Mouse (Mus musculus) MEL (cell line): Measurements from ENCODE around the gene Rundc1.

ENCODE experiments used
- CHD2 ChIP-seq: IDR thresholded peaks from 2 replicates; pipeline ENCODE4 v1.6.1; 2011; ENCODE audit warnings: low read length, improper control_type of control experiment
- CTCF ChIP-seq, 3 experiments: IDR thresholded peaks in 2 of 3; conservative IDR thresholded peaks in 1 of 3; 2 replicates each; pipeline ENCODE4 v1.5.1; 2011 to 2012; ENCODE audit warnings: low read length in 3 of 3, low read depth in 2 of 3, mild to moderate bottlenecking in 2 of 3, improper control_type of control experiment in 1 of 3, inconsistent platforms in 1 of 3, mixed read lengths in 1 of 3, moderate library complexity in 1 of 3; ENCODE audit not compliant: control insufficient read depth in 1 of 3, insufficient read depth in 1 of 3, poor library complexity in 1 of 3, severe bottlenecking in 1 of 3
- EP300 ChIP-seq, 2 experiments: IDR thresholded peaks; 2 replicates each; pipeline ENCODE4 v1.6.1; 2011; ENCODE audit warnings: improper control_type of control experiment in 2 of 2, low read length in 2 of 2, low read depth in 1 of 2, mild to moderate bottlenecking in 1 of 2
- GABPA ChIP-seq: IDR thresholded peaks from 2 replicates; pipeline ENCODE4 v1.6.1; 2012; ENCODE audit warnings: low read depth, mild to moderate bottlenecking, inconsistent platforms, low read length, improper control_type of control experiment, moderate library complexity
- HCFC1 ChIP-seq: IDR thresholded peaks from 2 replicates; pipeline ENCODE4 v1.6.1; 2012; ENCODE audit warnings: low read depth, mild to moderate bottlenecking, inconsistent platforms, low read length, improper control_type of control experiment, moderate library complexity
- POLR2A ChIP-seq, 2 experiments: IDR thresholded peaks; 2 replicates each; pipeline ENCODE4 v1.6.1; 2011 to 2012; ENCODE audit warnings: low read length in 2 of 2, mild to moderate bottlenecking in 2 of 2, control low read depth in 1 of 2, improper control_type of control experiment in 1 of 2, low read depth in 1 of 2, moderate library complexity in 1 of 2; ENCODE audit not compliant: control insufficient read depth in 1 of 2, insufficient read depth in 1 of 2, poor library complexity in 1 of 2
- POLR2AphosphoS2 ChIP-seq: IDR thresholded peaks from 2 replicates; pipeline ENCODE4 v1.6.1; 2011; ENCODE audit warnings: low read length, improper control_type of control experiment
- POLR2AphosphoS5 ChIP-seq: IDR thresholded peaks from 2 replicates; pipeline ENCODE4 v1.6.1; 2012; ENCODE audit warnings: low read depth, borderline replicate concordance, mild to moderate bottlenecking, inconsistent platforms, low read length, moderate library complexity, mixed read lengths
- SMC3 ChIP-seq: IDR thresholded peaks from 2 replicates; pipeline ENCODE4 v1.6.1; 2011; ENCODE audit warnings: low read depth, low read length, improper control_type of control experiment
- USF2 ChIP-seq, 2 experiments: IDR thresholded peaks; 2 replicates each; pipeline ENCODE4 v1.6.1; 2011 to 2012; ENCODE audit warnings: improper control_type of control experiment in 2 of 2, low read length in 2 of 2, borderline replicate concordance in 1 of 2, inconsistent platforms in 1 of 2, low read depth in 1 of 2, mild to moderate bottlenecking in 1 of 2; ENCODE audit not compliant: insufficient read depth in 1 of 2

- TF ChIP-seq CTCF (IDR thresholded peaks at IDR 0.05 in 2 of 3, conservative IDR thresholded peaks at IDR 0.05 in 1 of 3; ENCODE audit: control insufficient read depth in 1 of 3, insufficient read depth in 1 of 3, low read depth in 2 of 3, low read length in 3 of 3, poor library complexity in 1 of 3, severe bottlenecking in 1 of 3) (no peak), POLR2A (IDR thresholded peaks at IDR 0.05; ENCODE audit: control insufficient read depth in 1 of 2, insufficient read depth in 1 of 2, low read depth in 1 of 2, low read length in 2 of 2, poor library complexity in 1 of 2) (no peak), CHD2 (no peak), SMC3 (no peak), POLR2AphosphoS5 (no peak), EP300 (IDR thresholded peaks at IDR 0.05; ENCODE audit: low read depth in 1 of 2, low read length in 2 of 2) (no peak), HCFC1 (no peak), USF2 (IDR thresholded peaks at IDR 0.05; ENCODE audit: borderline replicate concordance in 1 of 2, insufficient read depth in 1 of 2, low read depth in 1 of 2, low read length in 2 of 2) (no peak), POLR2AphosphoS2 (no peak), GABPA (no peak)
Observed at GRCm38 (mm10) chr11:101474298-101474697, 49.4 kb downstream of the Rundc1 start.
